Mouse (Mus musculus): ENCODE measurements around the gene Spata20. TPM values are rescaled to one million over a fixed set of nuclear protein-coding genes. Genes with fewer than 3 reads are reported as not detected.

Spata20 gene
- polyA plus RNA-seq (2017; shearing (Covaris generic)) = not detected

DNA sequence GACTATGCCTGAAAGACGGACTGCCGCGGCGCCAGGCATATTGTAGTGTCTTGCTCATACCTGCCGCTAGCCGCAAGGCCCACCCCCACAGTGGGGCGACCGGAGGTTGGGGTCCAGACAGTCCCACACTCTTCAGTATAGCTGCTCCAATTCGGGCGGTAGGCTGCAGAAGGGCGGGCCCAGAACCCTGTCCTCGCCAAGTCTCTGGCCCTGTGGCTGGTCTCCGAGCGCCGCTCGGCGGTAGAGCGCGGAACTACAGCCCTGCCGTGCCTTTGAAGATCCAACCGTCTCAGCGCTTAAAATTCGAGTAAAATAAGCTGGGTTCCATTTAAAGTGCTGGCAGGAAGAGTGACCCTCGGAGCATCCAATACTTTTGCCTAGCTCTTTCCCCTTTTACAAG is at the start of gene Spata20:
Gene Spata20, minus strand, starts transcription at position 179 of the 400 bp plus-strand sequence.

GRCm38 (mm10) chr11:94521219-94521843 is 35.4 kb upstream of the Spata20 start, which contains the start of gene Mycbpap:
Gene Mycbpap, minus strand, starts transcription at chr11:94521742.

GRCm38 (mm10) chr11:94499661-94500152 is 13.7 kb upstream of the Spata20 start, which contains the start of gene Epn3:
Gene Epn3, minus strand, starts transcription at chr11:94499974.

DNA sequence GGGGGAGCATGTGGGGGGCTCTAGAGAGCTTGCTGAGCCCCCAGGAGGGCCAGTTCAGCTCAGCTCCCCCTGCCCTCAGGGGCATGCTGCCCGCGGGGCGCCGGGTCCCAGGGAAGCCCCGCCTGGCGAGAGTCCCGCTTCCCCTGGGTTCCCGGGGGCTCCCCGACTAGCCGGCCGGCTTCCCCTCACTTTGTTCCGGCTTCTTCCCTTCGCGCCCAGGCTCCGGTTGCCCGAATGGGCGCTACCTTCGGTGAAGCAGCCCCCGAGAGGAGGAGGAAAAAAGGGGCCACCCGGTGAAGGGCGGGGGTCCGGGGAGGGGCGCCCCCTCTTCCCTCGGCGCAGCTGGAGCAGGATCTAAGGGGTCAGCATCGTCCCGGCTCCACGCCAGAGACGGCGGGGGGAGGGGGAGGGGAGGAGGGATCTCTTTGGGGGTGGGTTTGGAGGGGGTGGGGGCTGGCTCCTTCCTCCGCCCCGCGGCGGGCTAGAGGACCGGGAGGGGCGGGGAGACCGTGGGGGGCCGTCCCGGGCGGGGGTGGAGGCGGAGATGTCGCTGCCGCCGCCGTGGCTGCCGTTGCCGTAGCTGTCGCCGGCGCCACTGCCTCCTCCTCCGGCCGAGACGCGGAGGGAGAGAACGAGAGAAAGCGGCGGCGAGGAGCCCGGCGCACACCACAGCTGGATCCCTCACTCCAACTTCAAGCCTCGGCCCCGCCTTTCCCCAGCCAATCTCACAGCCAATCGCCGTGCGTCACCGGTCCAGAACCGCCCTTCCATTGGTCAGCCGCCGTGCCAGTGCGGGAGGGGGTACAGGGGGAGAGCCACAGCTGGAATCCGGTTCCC is 12.1 kb downstream of the Spata20 start, which contains the start of gene Cacna1g:
Gene Cacna1g, minus strand, starts transcription at position 492 of the 837 bp plus-strand sequence.

Other genes with a start within 250 kb of the Spata20 start
- 0.46 TPM for gene Wfikkn2, start 240.2 kb downstream of the Spata20 start, polyA plus RNA-seq (2017; shearing (Covaris generic))
- gene Gm21885, start 204.3 kb downstream of the Spata20 start, polyA plus RNA-seq (2017; shearing (Covaris generic)) = 1.2 TPM
- 115 TPM for gene Luc7l3, start 164.2 kb downstream of the Spata20 start, polyA plus RNA-seq (2017; shearing (Covaris generic))
- 6.3 TPM for gene Ankrd40, start 158.2 kb downstream of the Spata20 start, polyA plus RNA-seq (2017; shearing (Covaris generic))
- 4.0 TPM for gene Abcc3, start 93.2 kb downstream of the Spata20 start, polyA plus RNA-seq (2017; shearing (Covaris generic))
- not detected for gene Cacna1g, start 12.0 kb downstream of the Spata20 start, polyA plus RNA-seq (2017; shearing (Covaris generic))
- not detected for gene Epn3, start 13.8 kb upstream of the Spata20 start, polyA plus RNA-seq (2017; shearing (Covaris generic))
- 0.78 TPM for gene Mycbpap, start 35.6 kb upstream of the Spata20 start, polyA plus RNA-seq (2017; shearing (Covaris generic))
- gene Rsad1, start 63.1 kb upstream of the Spata20 start, polyA plus RNA-seq (2017; shearing (Covaris generic)) = 3.1 TPM
- not detected for gene Chad, start 78.9 kb upstream of the Spata20 start, polyA plus RNA-seq (2017; shearing (Covaris generic))
- gene Acsf2, start 115.7 kb upstream of the Spata20 start, polyA plus RNA-seq (2017; shearing (Covaris generic)) = 7.7 TPM
- gene Lrrc59, start 143.6 kb upstream of the Spata20 start, polyA plus RNA-seq (2017; shearing (Covaris generic)) = 9.3 TPM
- 69.6 TPM for gene Mrpl27, start 167.6 kb upstream of the Spata20 start, polyA plus RNA-seq (2017; shearing (Covaris generic))
- gene Eme1, start 167.8 kb upstream of the Spata20 start, polyA plus RNA-seq (2017; shearing (Covaris generic)) = 1.5 TPM
- 15.8 TPM for gene Xylt2, start 191.3 kb upstream of the Spata20 start, polyA plus RNA-seq (2017; shearing (Covaris generic))
- gene Gm11541, start 218.3 kb upstream of the Spata20 start, polyA plus RNA-seq (2017; shearing (Covaris generic)) = not detected

Data from CD4-positive, CD25-positive, alpha-beta regulatory T cell, adult 9 weeks (primary cell).